Mouse (Mus musculus): ENCODE results near the gene Aqp11. TPM values are rescaled to one million over a fixed set of nuclear protein-coding genes. Genes with fewer than 3 reads are reported as not detected.
A peak's percentile ranks its signal among the peaks of the same experiment; 100 is the strongest.

Aqp11 gene
- 10 to 100 TPM; 22.4 to 24.4 TPM for total RNA-seq (2021)

- peak; percentile 42 to 93 for DNase-seq (ENCODE audit: extremely low spot score in 1 of 2, low spot score in 2 of 2)
- intact Hi-C loops (cut with DNase I), result no loop called here
Measured at GRCm38 (mm10) chr7:97737638-97738456, at the start of gene Aqp11. Aqp11 (minus strand) TSS chr7:97738289.

- DNase-seq (ENCODE audit: extremely low spot score in 1 of 2, low spot score in 2 of 2), result no peak
- intact Hi-C loops (cut with DNase I), result no loop called here
Measured at GRCm38 (mm10) chr7:97783523-97783922, 45.4 kb upstream of the Aqp11 start.

GRCm38 (mm10) chr7:97781496-97781895 is 43.4 kb upstream of the Aqp11 start:
- no peak for DNase-seq (ENCODE audit: extremely low spot score in 1 of 2, low spot score in 2 of 2)
- intact Hi-C loops (cut with DNase I), result no loop called here

GRCm38 (mm10) chr7:97780815-97781214 is 42.7 kb upstream of the Aqp11 start:
- intact Hi-C loops (cut with DNase I), result no loop called here
- DNase-seq (ENCODE audit: extremely low spot score in 1 of 2, low spot score in 2 of 2), result no peak

GRCm38 (mm10) chr7:97780222-97780621 is 42.1 kb upstream of the Aqp11 start:
- intact Hi-C loops (cut with DNase I), result no loop called here
- DNase-seq (ENCODE audit: extremely low spot score in 1 of 2, low spot score in 2 of 2), result no peak

GRCm38 (mm10) chr7:97777191-97777590 is 39.1 kb upstream of the Aqp11 start:
- intact Hi-C loops (cut with DNase I), result no loop called here
- DNase-seq (ENCODE audit: extremely low spot score in 1 of 2, low spot score in 2 of 2), result no peak

GRCm38 (mm10) chr7:97775923-97776322 is 37.8 kb upstream of the Aqp11 start:
- intact Hi-C loops (cut with DNase I), result no loop called here
- no peak for DNase-seq (ENCODE audit: extremely low spot score in 1 of 2, low spot score in 2 of 2)

- intact Hi-C loops (cut with DNase I), result no loop called here
- DNase-seq (ENCODE audit: extremely low spot score in 1 of 2, low spot score in 2 of 2), result no peak
Measured at GRCm38 (mm10) chr7:97775380-97775779, 37.3 kb upstream of the Aqp11 start.

- DNase-seq (ENCODE audit: extremely low spot score in 1 of 2, low spot score in 2 of 2), result no peak
- intact Hi-C loops (cut with DNase I), result no loop called here
Measured at GRCm38 (mm10) chr7:97770841-97771620, 32.9 kb upstream of the Aqp11 start.

GRCm38 (mm10) chr7:97769020-97769419 is 30.9 kb upstream of the Aqp11 start:
- DNase-seq (ENCODE audit: extremely low spot score in 1 of 2, low spot score in 2 of 2), result no peak
- intact Hi-C loops (cut with DNase I), result no loop called here

GRCm38 (mm10) chr7:97767841-97768240 is 29.8 kb upstream of the Aqp11 start:
- no peak for DNase-seq (ENCODE audit: extremely low spot score in 1 of 2, low spot score in 2 of 2)
- intact Hi-C loops (cut with DNase I), result no loop called here

- intact Hi-C loops (cut with DNase I), result no loop called here
- no peak for DNase-seq (ENCODE audit: extremely low spot score in 1 of 2, low spot score in 2 of 2)
Measured at GRCm38 (mm10) chr7:97766406-97767166, 28.5 kb upstream of the Aqp11 start.

- no peak for DNase-seq (ENCODE audit: extremely low spot score in 1 of 2, low spot score in 2 of 2)
- intact Hi-C loops (cut with DNase I), result no loop called here
Measured at GRCm38 (mm10) chr7:97765963-97766347, 27.9 kb upstream of the Aqp11 start.

GRCm38 (mm10) chr7:97765181-97765962 is 27.3 kb upstream of the Aqp11 start:
- intact Hi-C loops (cut with DNase I), result no loop called here
- DNase-seq (ENCODE audit: extremely low spot score in 1 of 2, low spot score in 2 of 2), result no peak

- intact Hi-C loops (cut with DNase I), result no loop called here
Measured at GRCm38 (mm10) chr7:97764591-97764990, 26.5 kb upstream of the Aqp11 start.

GRCm38 (mm10) chr7:97756967-97757881 is 19.1 kb upstream of the Aqp11 start:
- intact Hi-C loops (cut with DNase I), result no loop called here
- DNase-seq (ENCODE audit: extremely low spot score in 1 of 2, low spot score in 2 of 2), result no peak

More at GRCm38 (mm10) chr7:97764591-97764990, 26.5 kb upstream of the Aqp11 start:
- DNase-seq (ENCODE audit: extremely low spot score in 1 of 2, low spot score in 2 of 2), result no peak

Measured in left cerebral cortex, postnatal 10 days (tissue).